Mouse (Mus musculus) spleen, postnatal 4 days (tissue): ENCODE measurements around the gene Gm21663.
"Not testable (repeated sequence)": the region's sequence is repeated elsewhere in the genome, so short reads cannot be mapped to it uniquely, and the experiment has no call there.

Experiments used
- DNase-seq, 2 experiments: peaks; one replicate each; pipeline ENCODE4 v3.0.0; 2022; ENCODE audit warnings: low spot score in 2 of 2

Gene Gm21663

GRCm38 (mm10) chr5:25942281-25942680 is at the start of gene Gm21663:
Gene Gm21663 (minus strand): TSS chr5:25942381.
- not testable (repeated sequence) for DNase-seq

GRCm38 (mm10) chr5:25988550-25988949 is 46.4 kb upstream of the Gm21663 start, which contains the start of gene Gm21698:
Gene Gm21698 (minus strand): TSS chr5:25988650.
- DNase-seq, result not testable (repeated sequence)

GRCm38 (mm10) chr5:25972563-25972962 is 30.4 kb upstream of the Gm21663 start, which contains the start of gene Gm21680:
Gene Gm21680 (minus strand): TSS chr5:25972663.
- DNase-seq, result not testable (repeated sequence)

- DNase-seq, result peak in 1 of 2 experiments; percentile 42
Observed at GRCm38 (mm10) chr5:25957050-25957449, 14.9 kb upstream of the Gm21663 start.

- DNase-seq, result not testable (repeated sequence)
Observed at GRCm38 (mm10) chr5:25956611-25957010, 14.4 kb upstream of the Gm21663 start.

- not testable (repeated sequence) for DNase-seq
Observed at GRCm38 (mm10) chr5:25954317-25954716, 12.1 kb upstream of the Gm21663 start, which contains the start of gene Gm21671. Gene Gm21671 (minus strand): TSS chr5:25954417.

GRCm38 (mm10) chr5:25945391-25945790 is 3.2 kb upstream of the Gm21663 start:
- peak in 1 of 2 experiments; percentile 45 for DNase-seq

GRCm38 (mm10) chr5:25891321-25891720 is 50.9 kb downstream of the Gm21663 start:
- no peak for DNase-seq

GRCm38 (mm10) chr5:25889746-25890382 is 52.3 kb downstream of the Gm21663 start:
- peak in 1 of 2 experiments; percentile 43 for DNase-seq

- no peak for DNase-seq
Observed at GRCm38 (mm10) chr5:25886708-25887107, 55.5 kb downstream of the Gm21663 start.
